Mouse (Mus musculus): ENCODE data around the gene Usp19. TPM values are rescaled to one million over a fixed set of nuclear protein-coding genes. Genes with fewer than 3 reads are reported as not detected.

The Usp19 gene
- polyA plus RNA-seq, 1 experiment, result 173 TPM

DNA sequence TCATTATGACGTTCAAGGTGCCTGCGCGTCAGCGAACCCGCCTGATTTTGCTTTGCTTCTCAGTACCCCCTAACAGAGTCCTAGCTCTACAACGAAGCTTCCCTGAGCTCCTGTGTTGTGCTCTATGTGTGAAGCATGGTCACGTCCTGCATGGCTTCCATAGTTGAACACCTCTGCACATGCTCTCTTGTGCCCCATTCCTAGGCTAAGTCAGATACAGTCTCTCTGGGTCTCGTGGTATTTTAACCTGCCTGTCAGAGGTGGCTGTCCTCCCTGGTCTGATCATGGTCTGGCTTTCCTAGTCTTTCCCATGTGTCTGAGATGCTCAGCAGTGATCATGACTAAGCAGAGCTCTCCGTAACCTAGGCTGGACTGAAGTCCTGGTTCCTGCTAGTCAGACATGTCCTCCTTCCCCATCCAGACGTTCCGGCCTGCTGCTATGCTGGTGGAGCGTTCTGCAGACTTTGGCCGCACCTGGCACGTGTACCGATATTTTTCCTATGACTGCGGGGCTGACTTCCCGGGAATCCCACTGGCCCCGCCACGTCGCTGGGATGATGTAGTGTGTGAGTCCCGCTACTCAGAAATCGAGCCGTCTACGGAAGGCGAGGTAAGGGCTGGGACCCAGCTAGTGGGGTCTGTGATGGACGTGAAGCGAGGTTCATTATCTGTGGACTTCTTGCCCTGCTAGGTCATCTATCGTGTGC, 9.4 kb upstream of the Usp19 start:
- no peak for TF ChIP-seq CTCF (IDR thresholded peaks at IDR 0.05; ENCODE audit: extremely low read depth, insufficient read depth, low read length)
- TF ChIP-seq POLR2A (IDR thresholded peaks at IDR 0.05; ENCODE audit: extremely low read depth, insufficient read depth, low read length), result no peak
- Histone ChIP-seq H3K4me3 (ENCODE audit: insufficient read depth, low read length) (no peak overlapping the region), H3K27ac (ENCODE audit: insufficient read depth, low read length) (no peak overlapping the region), H3K4me1 (ENCODE audit: control insufficient read depth, insufficient read depth, low read length) (no peaks in the 10 kb centered on the region)

DNA sequence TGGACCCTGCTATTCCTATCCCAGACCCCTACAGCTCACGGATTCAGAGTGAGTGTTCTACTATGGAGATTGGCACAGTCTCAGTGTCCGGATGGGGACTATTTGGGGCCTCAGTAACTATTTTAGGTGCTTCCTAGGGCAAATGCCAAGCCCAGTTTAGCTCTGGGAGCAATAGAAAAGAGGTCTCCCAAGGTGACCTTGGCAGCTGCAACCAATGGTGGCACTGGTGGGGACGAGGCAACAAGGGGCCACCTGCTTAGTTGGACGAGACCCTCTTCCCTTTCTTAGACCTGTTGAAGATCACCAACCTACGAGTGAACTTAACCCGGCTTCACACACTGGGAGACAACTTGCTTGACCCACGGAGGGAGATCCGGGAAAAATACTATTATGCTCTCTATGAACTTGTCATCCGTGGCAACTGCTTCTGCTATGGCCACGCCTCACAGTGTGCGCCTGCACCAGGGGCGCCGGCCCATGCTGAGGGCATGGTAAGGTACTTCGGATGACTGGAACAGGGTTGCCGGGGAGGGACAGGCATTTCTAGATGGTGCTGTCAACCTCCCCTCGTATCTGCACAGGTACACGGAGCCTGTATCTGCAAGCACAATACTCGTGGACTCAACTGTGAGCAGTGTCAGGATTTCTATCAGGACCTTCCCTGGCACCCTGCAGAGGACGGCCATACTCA, 8.7 kb upstream of the Usp19 start:
- Histone ChIP-seq H3K27ac (ENCODE audit: insufficient read depth, low read length) (no peak overlapping the region), H3K4me3 (ENCODE audit: insufficient read depth, low read length) (no peak overlapping the region), H3K4me1 (ENCODE audit: control insufficient read depth, insufficient read depth, low read length) (no peaks in the 10 kb centered on the region)
- TF ChIP-seq POLR2A (IDR thresholded peaks at IDR 0.05; ENCODE audit: extremely low read depth, insufficient read depth, low read length) (no peak), CTCF (IDR thresholded peaks at IDR 0.05; ENCODE audit: extremely low read depth, insufficient read depth, low read length) (no peak)

DNA sequence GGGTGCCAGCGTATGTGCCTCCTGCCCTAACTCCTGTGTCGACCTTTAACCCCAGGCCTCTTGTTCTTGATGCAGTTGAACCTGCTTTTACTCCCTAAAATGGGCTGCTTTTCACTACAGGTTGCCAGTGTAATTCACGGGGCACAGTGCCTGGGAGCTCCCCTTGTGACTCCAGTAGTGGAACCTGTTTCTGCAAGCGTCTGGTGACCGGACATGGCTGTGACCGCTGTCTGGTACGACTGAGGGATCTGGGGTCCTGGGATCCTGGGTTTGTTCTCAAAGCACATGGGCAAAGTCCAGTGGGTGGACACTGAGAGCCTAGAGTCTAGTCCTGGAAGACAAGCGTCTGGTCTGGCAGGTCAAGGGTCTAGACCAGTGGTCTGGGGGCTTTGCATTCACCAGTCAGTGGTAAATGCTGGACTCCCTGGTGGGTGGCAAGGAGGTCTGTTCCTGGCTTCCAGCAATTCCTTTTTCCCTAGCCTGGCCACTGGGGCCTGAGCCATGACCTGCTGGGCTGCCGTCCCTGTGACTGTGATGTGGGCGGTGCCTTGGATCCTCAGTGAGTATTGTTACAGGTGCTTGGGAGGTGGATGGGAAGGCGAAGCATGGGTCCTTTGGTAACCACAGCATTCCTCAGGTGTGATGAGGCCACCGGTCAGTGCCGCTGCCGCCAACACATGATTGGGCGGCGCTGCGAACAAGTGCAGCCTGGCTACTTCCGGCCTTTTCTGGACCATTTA, 7.2 kb upstream of the Usp19 start:
- no peak overlapping the region for H3K27ac ChIP-seq (ENCODE audit: insufficient read depth, low read length)
- no peak overlapping the region for H3K4me3 ChIP-seq (ENCODE audit: insufficient read depth, low read length)
- H3K4me1 ChIP-seq (ENCODE audit: control insufficient read depth, insufficient read depth, low read length), result no peaks in the 10 kb centered on the region
- TF ChIP-seq CTCF (IDR thresholded peaks at IDR 0.05; ENCODE audit: extremely low read depth, insufficient read depth, low read length), result no peak
- TF ChIP-seq POLR2A (IDR thresholded peaks at IDR 0.05; ENCODE audit: extremely low read depth, insufficient read depth, low read length), result no peak

DNA sequence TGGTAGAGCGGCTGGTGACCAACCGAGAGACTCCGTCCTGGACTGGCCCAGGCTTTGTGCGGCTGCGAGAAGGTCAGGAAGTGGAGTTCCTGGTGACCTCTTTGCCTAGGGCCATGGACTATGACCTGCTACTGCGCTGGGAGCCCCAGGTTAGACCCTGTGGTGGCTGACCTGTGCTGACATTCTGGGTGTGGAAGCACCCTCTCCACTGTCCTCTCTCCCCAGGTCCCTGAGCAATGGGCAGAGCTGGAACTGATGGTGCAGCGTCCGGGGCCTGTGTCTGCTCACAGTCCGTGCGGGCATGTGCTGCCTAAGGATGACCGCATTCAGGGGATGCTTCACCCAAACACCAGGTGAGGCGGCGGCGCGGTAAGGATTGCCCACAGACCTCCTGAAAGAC, 6.4 kb upstream of the Usp19 start:
- H3K4me3 ChIP-seq (ENCODE audit: insufficient read depth, low read length), result no peak overlapping the region
- H3K27ac ChIP-seq (ENCODE audit: insufficient read depth, low read length), result no peak overlapping the region
- H3K4me1 ChIP-seq (ENCODE audit: control insufficient read depth, insufficient read depth, low read length), result no peaks in the 10 kb centered on the region
- TF ChIP-seq CTCF (IDR thresholded peaks at IDR 0.05; ENCODE audit: extremely low read depth, insufficient read depth, low read length), result no peak
- TF ChIP-seq POLR2A (IDR thresholded peaks at IDR 0.05; ENCODE audit: extremely low read depth, insufficient read depth, low read length), result no peak

DNA sequence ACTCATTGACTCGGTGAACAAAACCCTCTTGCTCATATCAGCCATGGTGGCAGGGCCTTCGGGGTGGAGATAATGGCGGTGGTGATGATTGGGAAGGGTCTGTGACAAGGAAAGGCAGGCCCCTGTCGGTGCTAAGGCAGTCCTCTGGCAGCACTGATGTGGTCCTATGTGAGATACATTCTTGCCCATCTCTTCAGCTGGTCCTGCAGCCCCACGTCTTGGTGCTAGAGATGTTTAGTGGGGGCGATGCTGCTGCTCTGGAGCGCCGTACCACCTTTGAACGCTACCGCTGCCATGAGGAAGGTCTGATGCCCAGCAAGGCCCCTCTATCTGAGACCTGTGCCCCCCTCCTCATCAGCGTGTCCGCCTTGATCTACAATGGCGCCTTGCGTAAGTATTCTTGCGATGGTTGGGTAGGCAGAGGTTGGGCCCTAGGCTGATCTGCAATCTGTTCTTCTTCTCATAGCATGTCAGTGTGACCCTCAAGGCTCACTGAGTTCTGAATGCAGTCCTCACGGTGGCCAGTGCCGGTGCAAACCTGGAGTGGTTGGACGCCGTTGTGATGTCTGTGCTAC, 5.0 kb upstream of the Usp19 start:
- peaks cover 2% of the 10 kb centered on the region; the same call in 1 of the 2 replicates for H3K4me1 ChIP-seq (ENCODE audit: control insufficient read depth, insufficient read depth, low read length)
- H3K4me3 ChIP-seq (ENCODE audit: insufficient read depth, low read length), result no peak overlapping the region
- TF ChIP-seq POLR2A (IDR thresholded peaks at IDR 0.05; ENCODE audit: extremely low read depth, insufficient read depth, low read length) (no peak), CTCF (IDR thresholded peaks at IDR 0.05; ENCODE audit: extremely low read depth, insufficient read depth, low read length) (no peak)
- no peak overlapping the region for H3K27ac ChIP-seq (ENCODE audit: insufficient read depth, low read length)

DNA sequence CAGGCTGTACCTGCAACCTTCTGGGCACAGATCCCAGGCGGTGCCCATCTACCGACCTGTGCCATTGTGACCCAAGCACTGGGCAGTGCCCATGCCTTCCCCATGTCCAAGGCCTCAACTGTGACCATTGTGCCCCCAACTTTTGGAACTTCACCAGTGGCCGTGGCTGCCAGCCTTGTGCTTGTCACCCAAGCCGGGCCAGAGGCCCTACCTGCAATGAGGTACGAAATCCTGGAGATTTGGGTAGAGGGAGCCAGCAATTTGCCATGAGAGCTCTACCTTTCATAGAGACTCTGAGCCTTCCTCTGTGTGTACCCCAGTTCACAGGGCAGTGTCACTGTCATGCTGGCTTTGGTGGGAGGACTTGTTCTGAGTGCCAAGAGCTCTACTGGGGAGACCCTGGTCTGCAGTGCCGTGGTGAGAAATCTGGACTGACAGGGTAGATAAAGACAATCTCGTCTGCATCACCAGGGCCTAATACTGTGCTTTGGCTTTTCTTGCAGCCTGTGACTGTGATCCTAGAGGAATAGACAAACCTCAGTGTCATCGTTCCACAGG, 3.4 kb upstream of the Usp19 start:
- Histone ChIP-seq H3K4me3 (ENCODE audit: insufficient read depth, low read length) (no peak overlapping the region), H3K27ac (ENCODE audit: insufficient read depth, low read length) (no peak overlapping the region), H3K4me1 (ENCODE audit: control insufficient read depth, insufficient read depth, low read length) (peaks cover 2% of the 10 kb centered on the region; the same call in 1 of the 2 replicates)
- TF ChIP-seq POLR2A (IDR thresholded peaks at IDR 0.05; ENCODE audit: extremely low read depth, insufficient read depth, low read length), result no peak
- TF ChIP-seq CTCF (IDR thresholded peaks at IDR 0.05; ENCODE audit: extremely low read depth, insufficient read depth, low read length), result no peak

DNA sequence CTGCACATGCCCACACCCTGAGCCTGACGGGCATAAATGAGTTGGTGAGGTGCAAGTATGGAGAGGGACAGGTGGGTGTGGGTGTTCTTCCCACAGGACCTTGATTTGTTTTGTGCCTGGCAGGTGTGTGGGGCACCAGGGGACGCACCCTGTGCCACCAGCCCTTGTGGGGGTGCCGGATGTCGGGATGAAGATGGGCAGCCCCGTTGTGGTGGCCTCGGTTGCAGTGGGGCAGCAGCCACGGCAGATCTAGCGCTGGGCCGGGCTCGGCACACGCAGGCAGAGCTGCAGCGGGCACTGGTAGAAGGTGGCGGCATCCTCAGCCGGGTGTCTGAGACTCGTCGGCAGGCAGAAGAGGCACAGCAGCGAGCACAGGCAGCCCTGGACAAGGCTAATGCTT, 2.0 kb upstream of the Usp19 start:
- TF ChIP-seq CTCF (IDR thresholded peaks at IDR 0.05; ENCODE audit: extremely low read depth, insufficient read depth, low read length), result no peak
- TF ChIP-seq POLR2A (IDR thresholded peaks at IDR 0.05; ENCODE audit: extremely low read depth, insufficient read depth, low read length), result no peak
- peaks cover 4% of the 10 kb centered on the region; the same call in 1 of the 2 replicates for H3K4me1 ChIP-seq (ENCODE audit: control insufficient read depth, insufficient read depth, low read length)
- no peak overlapping the region for H3K27ac ChIP-seq (ENCODE audit: insufficient read depth, low read length)
- no peak overlapping the region for H3K4me3 ChIP-seq (ENCODE audit: insufficient read depth, low read length)

DNA sequence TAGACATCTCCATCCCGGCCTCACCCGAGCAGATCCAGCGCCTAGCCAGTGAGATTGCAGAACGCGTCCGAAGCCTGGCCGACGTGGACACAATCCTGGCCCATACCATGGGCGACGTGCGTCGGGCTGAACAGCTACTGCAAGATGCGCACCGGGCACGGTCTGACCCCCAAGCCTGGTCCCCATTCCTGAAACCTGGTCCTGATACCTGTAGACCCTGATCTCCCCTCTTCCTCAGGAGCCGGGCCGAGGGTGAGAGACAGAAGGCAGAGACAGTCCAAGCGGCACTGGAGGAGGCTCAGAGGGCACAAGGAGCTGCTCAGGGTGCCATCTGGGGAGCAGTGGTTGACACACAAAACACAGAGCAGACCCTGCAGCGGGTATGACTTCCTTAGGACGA, 1.2 kb upstream of the Usp19 start:
- TF ChIP-seq POLR2A (IDR thresholded peaks at IDR 0.05; ENCODE audit: extremely low read depth, insufficient read depth, low read length), result no peak
- TF ChIP-seq CTCF (IDR thresholded peaks at IDR 0.05; ENCODE audit: extremely low read depth, insufficient read depth, low read length), result no peak
- H3K27ac ChIP-seq (ENCODE audit: insufficient read depth, low read length), result no peak overlapping the region
- H3K4me1 ChIP-seq (ENCODE audit: control insufficient read depth, insufficient read depth, low read length), result peaks cover 4% of the 10 kb centered on the region; the same call in 1 of the 2 replicates
- H3K4me3 ChIP-seq (ENCODE audit: insufficient read depth, low read length), result no peak overlapping the region
